Mouse (Mus musculus): ENCODE results near the gene Gm10715. TPM values are rescaled to one million over a fixed set of nuclear protein-coding genes. Genes with fewer than 3 reads are reported as not detected.

Gene Gm10715
- not detected in 2 replicates for polyA plus RNA-seq (2012; rRNA removed)

GRCm38 (mm10) chr9:3036577-3036976, at the start of gene Gm10715:
Gene Gm10715 (plus strand): TSS chr9:3036877.

GRCm38 (mm10) chr9:3000445-3000972, 36.2 kb upstream of the Gm10715 start, which contains the start of gene Gm10722:
Gene Gm10722 (plus strand): TSS chr9:3000922.

GRCm38 (mm10) chr9:3002794-3003396, 33.8 kb upstream of the Gm10715 start, which contains the start of gene Gm11168:
Gene Gm11168 (plus strand): TSS chr9:3003346.

GRCm38 (mm10) chr9:3012733-3013279, 23.9 kb upstream of the Gm10715 start, which contains the start of gene Gm10721:
Gene Gm10721 (plus strand): TSS chr9:3013140.

GRCm38 (mm10) chr9:3015354-3015753, 21.3 kb upstream of the Gm10715 start, which contains the start of gene Gm10720:
Gene Gm10720 (plus strand): TSS chr9:3015654.

GRCm38 (mm10) chr9:3017108-3017507, 19.6 kb upstream of the Gm10715 start, which contains the start of gene Gm10719:
Gene Gm10719 (plus strand): TSS chr9:3017408.

GRCm38 (mm10) chr9:3023312-3023984, 13.2 kb upstream of the Gm10715 start, which contains the start of gene Gm10718:
Gene Gm10718 (plus strand): TSS chr9:3023547.

GRCm38 (mm10) chr9:3024912-3025467, 11.7 kb upstream of the Gm10715 start, which contains the start of gene Gm10717:
Gene Gm10717 (plus strand): TSS chr9:3025417.

GRCm38 (mm10) chr9:3034299-3034698, 2.4 kb upstream of the Gm10715 start, which contains the start of gene Gm17535:
Gene Gm17535 (plus strand): TSS chr9:3034599.

Other genes starting within 250 kb of the Gm10715 start
- not detected in 2 replicates for gene Gm10722, start 36.0 kb upstream of the Gm10715 start, polyA plus RNA-seq (2012; rRNA removed)
- not detected in 2 replicates for gene Gm11168, start 33.5 kb upstream of the Gm10715 start, polyA plus RNA-seq (2012; rRNA removed)
- not detected in 2 replicates for gene Gm10721, start 23.7 kb upstream of the Gm10715 start, polyA plus RNA-seq (2012; rRNA removed)
- not detected in 2 replicates for gene Gm10720, start 21.2 kb upstream of the Gm10715 start, polyA plus RNA-seq (2012; rRNA removed)
- gene Gm10719, start 19.5 kb upstream of the Gm10715 start, polyA plus RNA-seq (2012; rRNA removed), result not detected in 2 replicates
- gene Gm10718, start 13.3 kb upstream of the Gm10715 start, polyA plus RNA-seq (2012; rRNA removed), result not detected in 2 replicates
- gene Gm10717, start 11.5 kb upstream of the Gm10715 start, polyA plus RNA-seq (2012; rRNA removed), result not detected in 2 replicates
- gene Gm17535, start 2.3 kb upstream of the Gm10715 start, polyA plus RNA-seq (2012; rRNA removed), result not detected in 2 replicates

Measured in liver, embryonic 18 days (tissue).